Mouse (Mus musculus): ENCODE measurements around the gene Gmpr.

GRCm38 (mm10) chr13:45600443-45600842 is 93.2 kb downstream of the Gmpr start:
- TF ChIP-seq GATA1 (IDR thresholded peaks at IDR 0.05; ENCODE audit: low read length) (no peak), TAL1 (IDR thresholded peaks at IDR 0.05; ENCODE audit: low read length) (no peak)

Data from erythroblast, embryonic 14.5 days (primary cell).